Mouse (Mus musculus) MEL (cell line): ENCODE data around the gene Nlgn1. TPM values are rescaled to one million over a fixed set of nuclear protein-coding genes. Genes with fewer than 3 reads are reported as not detected.

Experiments used
- DNase-seq: peaks from one replicate; pipeline ENCODE4 v3.0.0; 2011; ENCODE audit warnings: low read depth, low spot score
- H3K27ac ChIP-seq: 2 replicates; pipeline ENCODE4 v1.5.1; 2012; ENCODE audit warnings: low read depth, mild to moderate bottlenecking, control low read depth, low read length, moderate library complexity; ENCODE audit not compliant: control insufficient read depth
- H3K27me3 ChIP-seq, 2 experiments: fragments of 150-350 bp in 1 of 2; sonication (generic) in 1 of 2; 2 replicates each; pipeline ENCODE4 v1.6.1; 2012; ENCODE audit warnings: low read length in 2 of 2, mild to moderate bottlenecking in 2 of 2, improper control_type of control experiment in 1 of 2, moderate library complexity in 1 of 2; ENCODE audit not compliant: insufficient read depth in 2 of 2, control insufficient read depth in 1 of 2
- H3K36me3 ChIP-seq, 2 experiments: 2 replicates each; pipeline ENCODE4 v1.6.1; 2012 to 2014; ENCODE audit warnings: low read length in 2 of 2, improper control_type of control experiment in 1 of 2, inconsistent platforms in 1 of 2, mild to moderate bottlenecking in 1 of 2; ENCODE audit not compliant: insufficient read depth in 2 of 2, control insufficient read depth in 1 of 2
- H3K4me1 ChIP-seq, 2 experiments: fragments of 150-350 bp in 1 of 2; sonication (generic) in 1 of 2; 2 replicates each; pipeline ENCODE4 v1.6.1; 2012; ENCODE audit warnings: low read length in 2 of 2, improper control_type of control experiment in 1 of 2, mild to moderate bottlenecking in 1 of 2; ENCODE audit not compliant: insufficient read depth in 2 of 2, control insufficient read depth in 1 of 2
- H3K4me3 ChIP-seq, 2 experiments: fragments of 150-350 bp in 1 of 2; sonication (generic) in 1 of 2; 2 replicates each; pipeline ENCODE4 v1.5.1; 2012; ENCODE audit warnings: low read depth in 2 of 2, low read length in 2 of 2, mild to moderate bottlenecking in 2 of 2, moderate library complexity in 2 of 2, control low read depth in 1 of 2, improper control_type of control experiment in 1 of 2; ENCODE audit not compliant: control insufficient read depth in 1 of 2, insufficient read depth in 1 of 2
- H3K79me2 ChIP-seq: 2 replicates; pipeline ENCODE4 v1.6.1; 2012; ENCODE audit warnings: mild to moderate bottlenecking, low read length, moderate library complexity; ENCODE audit not compliant: control insufficient read depth, poor library complexity, insufficient read depth
- H3K9ac ChIP-seq: 2 replicates; pipeline ENCODE4 v1.6.1; 2012; ENCODE audit warnings: low read depth, mild to moderate bottlenecking, control low read depth, low read length, moderate library complexity; ENCODE audit not compliant: control insufficient read depth, poor library complexity, severe bottlenecking
- H3K9me3 ChIP-seq: fragments of 150-350 bp; sonication (generic); replicated peaks from 2 replicates; pipeline ENCODE4 v1.6.1; 2012; ENCODE audit warnings: mild to moderate bottlenecking, low read length, improper control_type of control experiment, moderate library complexity; ENCODE audit not compliant: insufficient read depth
- BHLHE40 ChIP-seq: IDR thresholded peaks from 2 replicates; pipeline ENCODE4 v1.6.1; 2012; ENCODE audit warnings: low read depth, mild to moderate bottlenecking, inconsistent platforms, low read length, improper control_type of control experiment, borderline replicate concordance
- CHD2 ChIP-seq: IDR thresholded peaks from 2 replicates; pipeline ENCODE4 v1.6.1; 2011; ENCODE audit warnings: low read length, improper control_type of control experiment
- HCFC1 ChIP-seq: IDR thresholded peaks from 2 replicates; pipeline ENCODE4 v1.6.1; 2012; ENCODE audit warnings: low read depth, mild to moderate bottlenecking, inconsistent platforms, low read length, improper control_type of control experiment, moderate library complexity
- KAT2A ChIP-seq: conservative IDR thresholded peaks from 2 replicates; pipeline ENCODE4 v1.6.1; 2012; ENCODE audit warnings: low read depth, low read length, improper control_type of control experiment, inconsistent platforms
- MXI1 ChIP-seq: IDR thresholded peaks from 2 replicates; pipeline ENCODE4 v1.6.1; 2011; ENCODE audit warnings: mild to moderate bottlenecking, low read depth, low read length, improper control_type of control experiment
- MYB ChIP-seq: IDR thresholded peaks from 2 replicates; pipeline ENCODE4 v1.6.1; 2011; ENCODE audit warnings: mild to moderate bottlenecking, low read depth, low read length, improper control_type of control experiment
- MYC ChIP-seq: IDR thresholded peaks from 2 replicates; pipeline ENCODE4 v1.6.1; 2011; ENCODE audit warnings: low read depth, mild to moderate bottlenecking, low read length, improper control_type of control experiment, moderate library complexity
- POLR2A ChIP-seq, 2 experiments: IDR thresholded peaks; 2 replicates each; pipeline ENCODE4 v1.6.1; 2011 to 2012; ENCODE audit warnings: low read length in 2 of 2, mild to moderate bottlenecking in 2 of 2, control low read depth in 1 of 2, improper control_type of control experiment in 1 of 2, low read depth in 1 of 2, moderate library complexity in 1 of 2; ENCODE audit not compliant: control insufficient read depth in 1 of 2, insufficient read depth in 1 of 2, poor library complexity in 1 of 2
- POLR2AphosphoS2 ChIP-seq: IDR thresholded peaks from 2 replicates; pipeline ENCODE4 v1.6.1; 2011; ENCODE audit warnings: low read length, improper control_type of control experiment
- SIN3A ChIP-seq: IDR thresholded peaks from 2 replicates; pipeline ENCODE4 v1.6.1; 2012; ENCODE audit warnings: low read length, improper control_type of control experiment, inconsistent platforms
- TAL1 ChIP-seq: IDR thresholded peaks from 2 replicates; pipeline ENCODE4 v1.6.1; 2012; ENCODE audit warnings: mild to moderate bottlenecking, inconsistent platforms, low read length, moderate library complexity, mixed read lengths
- TCF12 ChIP-seq: IDR thresholded peaks from 2 replicates; pipeline ENCODE4 v1.6.1; 2014; ENCODE audit warnings: low read depth, mild to moderate bottlenecking, inconsistent platforms, low read length, improper control_type of control experiment, moderate library complexity
- USF1 ChIP-seq: IDR thresholded peaks from 2 replicates; pipeline ENCODE4 v1.6.1; 2014; ENCODE audit warnings: low read depth, mild to moderate bottlenecking, inconsistent platforms, low read length, improper control_type of control experiment, moderate library complexity
- ZKSCAN1 ChIP-seq: IDR thresholded peaks from 2 replicates; pipeline ENCODE4 v1.6.1; 2012; ENCODE audit warnings: low read depth, mild to moderate bottlenecking, inconsistent platforms, low read length, improper control_type of control experiment, moderate library complexity
- ZMIZ1 ChIP-seq: IDR thresholded peaks from 2 replicates; pipeline ENCODE4 v1.6.1; 2012; ENCODE audit warnings: low read depth, mild to moderate bottlenecking, inconsistent platforms, low read length, improper control_type of control experiment, moderate library complexity
- ZNF384 ChIP-seq: IDR thresholded peaks from 2 replicates; pipeline ENCODE4 v1.6.1; 2012; ENCODE audit warnings: low read depth, mild to moderate bottlenecking, inconsistent platforms, low read length, improper control_type of control experiment
- polyA plus RNA-seq, 2 experiments: library from polyadenylated mRNA; stranded (reverse) in 1 of 2; unstranded in 1 of 2; fragments of >175 nt in 1 of 2; fragments of >200 nt in 1 of 2; gene quantifications; 2 replicates each; pipeline versions ENCODE4 v1.2.1 to v1.2.4; 2012; ENCODE audit warnings: low replicate concordance in 2 of 2, low read depth in 1 of 2; ENCODE audit not compliant: insufficient read length in 2 of 2, insufficient read depth in 1 of 2, missing spikeins in 1 of 2
- total RNA-seq: library from RNA; depleted of rRNA; stranded (reverse); fragments of 300-350 nt; gene quantifications from 2 replicates; pipeline ENCODE4 v1.2.3, GENCODE M21; 2012

Gene Nlgn1
- total and polyA plus RNA-seq, 3 experiments = not detected

DNA sequence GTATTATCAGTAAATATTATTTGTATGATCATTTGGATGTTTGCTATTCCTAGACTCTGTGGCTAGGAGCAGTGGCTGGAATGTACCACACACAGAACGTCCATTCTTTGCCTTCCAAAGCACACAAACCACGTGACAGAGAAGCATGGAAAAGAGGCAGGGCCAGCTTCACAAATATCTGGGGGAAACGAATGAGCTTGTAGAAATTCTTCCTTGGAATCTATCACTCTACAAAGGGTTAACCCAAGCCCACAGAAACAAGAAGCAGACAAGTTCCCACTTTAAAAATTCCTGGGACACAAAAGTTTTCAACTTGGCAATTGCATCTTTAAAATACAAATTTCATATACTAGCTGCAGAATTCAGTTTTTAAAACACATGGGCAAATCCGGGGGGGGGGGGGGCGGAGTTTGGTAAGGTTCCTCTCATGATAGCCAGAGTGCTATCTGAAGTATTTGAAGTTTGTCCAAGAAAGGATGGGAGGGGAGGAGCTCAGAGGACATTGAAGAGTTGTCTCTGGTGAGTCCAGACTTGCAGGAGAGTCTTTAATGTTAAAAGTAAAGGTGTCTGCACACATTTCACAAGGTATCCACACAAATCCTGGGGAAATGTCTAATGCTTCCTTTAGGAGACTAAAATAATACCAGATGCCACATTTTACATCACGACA lies 180.8 kb downstream of the Nlgn1 start:
- no peak overlapping the region for H3K9ac ChIP-seq
- H3K36me3 ChIP-seq = no peaks in the 10 kb centered on the region
- H3K27me3 ChIP-seq = no peaks in the 10 kb centered on the region
- no peak overlapping the region for H3K4me3 ChIP-seq
- no peaks in the 10 kb centered on the region for H3K4me1 ChIP-seq
- peak; percentile 6 for DNase-seq
- no peak for TF ChIP-seq SIN3A
- no peak for TF ChIP-seq POLR2AphosphoS2
- no peak for TF ChIP-seq HCFC1
- TF ChIP-seq ZNF384 = no peak
- TF ChIP-seq POLR2A (IDR thresholded peaks at IDR 0.05; ENCODE audit: control insufficient read depth in 1 of 2, insufficient read depth in 1 of 2, low read depth in 1 of 2, low read length in 2 of 2, poor library complexity in 1 of 2) = no peak
- no peak for TF ChIP-seq ZMIZ1
- H3K27ac ChIP-seq = no peak overlapping the region
- H3K79me2 ChIP-seq = no peaks in the 10 kb centered on the region
- H3K9me3 ChIP-seq = no peaks in the 10 kb centered on the region

DNA sequence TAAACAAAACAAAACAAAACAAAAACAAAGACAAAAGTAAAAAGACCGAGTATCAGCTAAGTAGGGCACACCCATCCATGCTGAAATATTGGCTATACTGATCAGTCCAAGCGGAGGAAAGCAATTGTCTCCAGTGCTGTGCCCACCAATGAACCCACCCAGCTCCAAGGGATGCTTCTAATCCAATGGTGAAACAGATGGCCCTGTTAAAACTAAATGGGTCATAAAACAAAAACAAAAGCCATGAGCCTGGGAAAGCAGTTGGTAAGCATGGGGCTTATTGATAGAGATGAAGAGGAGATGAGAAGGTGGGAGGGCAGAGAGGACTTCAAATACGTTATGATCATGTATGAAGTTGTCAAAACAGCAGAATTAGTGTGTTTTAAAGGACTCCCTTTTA lies 186.1 kb downstream of the Nlgn1 start:
- no peaks in the 10 kb centered on the region for H3K27me3 ChIP-seq
- no peak for DNase-seq
- TF ChIP-seq MXI1 (no peak), KAT2A (no peak), ZKSCAN1 (no peak), MYB (no peak), USF1 (no peak), POLR2A (IDR thresholded peaks at IDR 0.05; ENCODE audit: control insufficient read depth in 1 of 2, insufficient read depth in 1 of 2, low read depth in 1 of 2, low read length in 2 of 2, poor library complexity in 1 of 2) (no peak), ZMIZ1 (no peak), MYC (no peak), TAL1 (no peak), TCF12 (no peak), CHD2 (no peak), BHLHE40 (no peak)
- H3K9ac ChIP-seq = no peak overlapping the region
- no peak overlapping the region for H3K4me3 ChIP-seq
- H3K79me2 ChIP-seq = no peaks in the 10 kb centered on the region
- no peaks in the 10 kb centered on the region for H3K9me3 ChIP-seq
- no peak overlapping the region for H3K27ac ChIP-seq
- H3K36me3 ChIP-seq = no peaks in the 10 kb centered on the region
- H3K4me1 ChIP-seq = no peaks in the 10 kb centered on the region
